Mouse (Mus musculus) forebrain, embryonic 14.5 days (tissue): ENCODE measurements around the gene Otop2. TPM values are rescaled to one million over a fixed set of nuclear protein-coding genes. Genes with fewer than 3 reads are reported as not detected.

Experiments
- ATAC-seq: fragments of 200-750 bp; cut with Nextera tagmentation; 2 replicates; pipeline ENCODE4 v1.8.0; 2017; ENCODE audit warnings: mild to moderate bottlenecking, moderate library complexity
- DNase-seq: peaks from one replicate; pipeline ENCODE4 v3.0.0-alpha.2; 2015; ENCODE audit warnings: low spot score
- H3K27ac ChIP-seq: fragments of 300-500 bp; sonication (generic); 2 replicates; pipeline ENCODE4 v1.5.1; 2014; ENCODE audit warnings: low read depth, mild to moderate bottlenecking, control low read depth, low read length, moderate library complexity
- H3K27me3 ChIP-seq: fragments of 300-500 bp; sonication (generic); replicated peaks from 2 replicates; pipeline ENCODE4 v1.6.1; 2014; ENCODE audit warnings: low read length, control low read depth, mixed read lengths; ENCODE audit not compliant: control insufficient read depth, insufficient read depth
- H3K36me3 ChIP-seq: fragments of 300-500 bp; sonication (generic); 2 replicates; pipeline ENCODE4 v1.6.1; 2014; ENCODE audit warnings: low read length, control low read depth; ENCODE audit not compliant: control insufficient read depth, insufficient read depth
- H3K4me1 ChIP-seq: fragments of 300-500 bp; sonication (generic); 2 replicates; pipeline ENCODE4 v1.6.1; 2014; ENCODE audit warnings: antibody characterized with exemption, low read length, control low read depth; ENCODE audit not compliant: control insufficient read depth, insufficient read depth
- H3K4me2 ChIP-seq: fragments of 300-500 bp; sonication (generic); 2 replicates; pipeline ENCODE4 v1.6.1; 2014; ENCODE audit warnings: mild to moderate bottlenecking, control low read depth, low read length
- H3K4me3 ChIP-seq: fragments of 300-500 bp; sonication (generic); 2 replicates; pipeline ENCODE4 v1.5.1; 2014; ENCODE audit warnings: low read depth, low read length, control low read depth
- H3K9ac ChIP-seq: fragments of 300-500 bp; sonication (generic); 2 replicates; pipeline ENCODE4 v1.6.1; 2014; ENCODE audit warnings: mild to moderate bottlenecking, low read length, control low read depth, moderate library complexity
- H3K9me3 ChIP-seq: fragments of 300-500 bp; sonication (generic); replicated peaks from 2 replicates; pipeline ENCODE4 v1.6.1; 2016; ENCODE audit warnings: low read length, control low read depth, mixed read lengths; ENCODE audit not compliant: control insufficient read depth
- WGBS: fragments of 180-500 bp; shearing (Covaris S2); extraction: QIAGEN DNeasy Blood & Tissue Kit; methylation state at CpG from one replicate; pipeline ENCODE4 v1.1.7; 2014; 5-methylcytosine and 5-hydroxymethylcytosine counted together
- polyA plus RNA-seq: library from polyadenylated mRNA; unstranded; fragments of >200 nt; fragmentation: Nextera tagmentation; extraction: Ambion mirVana; gene quantifications from 2 replicates; pipeline ENCODE4 v1.2.1, GENCODE M21; 2014

Otop2 gene
- polyA plus RNA-seq, 1 experiment from 2014 or later, result not detected

DNA sequence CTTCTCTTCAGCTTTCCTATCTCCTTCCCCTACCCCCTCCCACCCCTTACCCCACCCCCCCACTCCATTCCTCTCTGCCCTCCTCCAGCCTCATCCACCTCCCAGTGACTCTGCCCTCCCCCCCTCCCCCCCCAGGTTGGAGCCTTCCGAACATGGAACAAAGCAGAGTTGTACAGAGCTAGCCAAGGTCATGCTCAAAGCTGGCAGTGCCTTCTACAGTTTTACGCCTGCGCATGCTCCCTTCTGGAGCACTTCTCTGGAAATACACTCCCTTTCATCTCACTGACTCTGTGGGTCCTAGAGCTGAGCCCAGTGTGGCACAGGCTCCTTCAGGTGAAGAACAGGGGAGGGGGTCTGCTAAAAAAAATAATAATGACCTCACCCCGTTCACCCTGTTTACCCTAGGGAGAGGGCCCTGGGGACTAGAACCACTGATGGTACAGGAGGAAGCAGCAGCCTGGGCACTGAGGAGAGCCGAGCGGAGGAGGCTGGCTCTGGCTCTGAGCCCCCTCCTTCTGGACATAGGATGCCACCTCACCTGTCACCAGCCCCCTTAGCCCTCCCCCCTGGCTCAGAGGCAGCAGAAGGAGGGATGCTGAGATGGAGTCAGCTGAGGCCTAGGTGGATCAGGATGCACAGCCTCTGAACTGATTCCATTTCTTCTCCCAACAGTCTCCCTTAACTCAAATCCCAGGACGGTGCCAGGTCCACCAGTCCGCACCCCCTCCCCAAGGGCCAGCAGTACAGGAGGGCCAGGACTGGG lies 24.1 kb upstream of the Otop2 start:
- no peak for ATAC-seq
- no peak for DNase-seq
- WGBS, result 88% methylated on average over 8 of the region's 8 CpGs

DNA sequence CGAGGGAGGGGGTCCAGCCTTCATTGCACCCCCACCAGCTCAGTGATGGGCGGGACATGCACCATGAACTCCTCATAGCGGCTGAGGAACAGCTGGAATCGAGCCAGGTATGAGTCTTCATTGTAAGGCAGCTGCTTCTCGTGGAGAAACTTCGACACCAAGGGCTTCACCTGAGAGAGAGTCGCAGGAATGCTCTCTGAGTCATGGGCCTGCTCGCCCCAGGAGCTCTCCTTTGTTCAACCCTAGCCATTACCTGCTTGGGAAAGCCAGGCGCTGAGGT lies 23.5 kb upstream of the Otop2 start:
- DNase-seq, result no peak
- Histone ChIP-seq H3K9me3 (no peaks in the 10 kb centered on the region), H3K4me2 (no peak overlapping the region), H3K27ac (no peak overlapping the region), H3K36me3 (no peaks in the 10 kb centered on the region), H3K4me3 (no peak overlapping the region), H3K4me1 (no peaks in the 10 kb centered on the region), H3K27me3 (no peaks in the 10 kb centered on the region), H3K9ac (no peak overlapping the region)
- WGBS, result 71% methylated on average over 9 of the region's 9 CpGs
- ATAC-seq, result no peak

More for the DNA sequence above, 24.1 kb upstream of the Otop2 start:
- no peaks in the 10 kb centered on the region; the same call in 1 of the 2 replicates for H3K4me1 ChIP-seq
- no peaks in the 10 kb centered on the region for H3K9me3 ChIP-seq
- no peak overlapping the region for H3K9ac ChIP-seq
- no peaks in the 10 kb centered on the region for H3K27me3 ChIP-seq
- no peak overlapping the region for H3K4me3 ChIP-seq
- no peak overlapping the region for H3K4me2 ChIP-seq
- H3K36me3 ChIP-seq, result no peaks in the 10 kb centered on the region
- no peak overlapping the region for H3K27ac ChIP-seq

DNA sequence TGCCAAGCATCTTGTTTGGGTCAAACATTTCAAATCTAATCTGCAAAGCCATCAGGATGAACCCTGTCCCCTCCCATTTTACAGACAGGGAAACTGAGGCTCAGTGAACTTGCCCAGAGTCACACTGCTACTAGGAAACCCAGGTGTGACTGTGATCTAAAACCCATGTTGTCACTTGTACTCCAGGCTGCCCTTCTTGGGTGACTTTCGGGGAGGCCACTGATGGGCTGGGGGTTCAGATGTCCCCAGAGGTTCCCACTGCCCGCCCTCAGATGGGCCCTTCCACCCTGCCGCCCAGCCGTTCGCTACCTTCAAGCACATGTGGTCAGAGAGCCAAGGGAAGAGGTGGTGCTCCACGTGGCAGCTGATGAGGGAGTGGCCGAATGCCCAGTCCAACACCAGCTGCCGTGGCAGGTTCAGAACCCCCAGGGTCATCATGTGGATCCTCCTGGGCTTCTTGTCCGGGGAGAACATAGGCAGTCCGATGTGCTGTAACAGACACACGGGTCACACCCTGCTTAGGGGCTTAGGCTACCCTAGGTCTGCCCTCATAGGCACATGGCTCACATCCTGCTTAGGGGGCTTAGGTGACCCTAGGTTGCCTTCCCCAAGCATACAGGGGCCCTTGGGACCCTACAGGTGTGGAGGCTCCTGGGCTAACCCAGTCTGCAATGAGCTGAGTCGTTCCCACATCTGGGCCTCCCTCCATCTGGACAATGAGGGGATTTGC lies 22.9 kb upstream of the Otop2 start:
- no peak overlapping the region for H3K9ac ChIP-seq
- DNase-seq (no peak), ATAC-seq (no peak)
- H3K27me3 ChIP-seq, result no peaks in the 10 kb centered on the region
- 89% methylated on average over 12 of the region's 12 CpGs for WGBS
- H3K4me1 ChIP-seq, result no peaks in the 10 kb centered on the region
- H3K27ac ChIP-seq, result no peak overlapping the region
- H3K4me2 ChIP-seq, result no peak overlapping the region
- no peaks in the 10 kb centered on the region for H3K9me3 ChIP-seq
- H3K4me3 ChIP-seq, result no peak overlapping the region
- no peaks in the 10 kb centered on the region for H3K36me3 ChIP-seq

DNA sequence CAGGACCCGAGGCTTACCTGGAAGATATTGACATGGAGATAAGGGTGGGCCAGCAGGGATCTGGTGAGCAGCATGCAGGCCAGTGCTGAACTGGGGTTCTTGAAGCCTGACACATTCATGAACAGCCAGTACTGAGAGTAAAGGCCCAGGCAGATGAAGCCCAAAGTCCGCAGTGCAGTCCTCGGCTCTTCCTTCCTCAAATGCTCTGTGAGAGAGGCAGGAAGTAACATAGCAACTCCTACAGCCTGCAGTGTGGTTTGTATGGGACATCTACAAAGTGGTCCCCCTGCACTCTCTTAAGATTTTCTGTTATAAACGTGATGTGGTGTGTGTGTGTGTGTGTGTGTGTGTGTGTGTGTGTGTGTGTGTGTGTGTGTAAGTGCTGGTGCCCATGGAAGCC lies 21.7 kb upstream of the Otop2 start:
- no peak overlapping the region for H3K4me3 ChIP-seq
- H3K9ac ChIP-seq, result no peak overlapping the region
- DNase-seq (no peak), ATAC-seq (no peak)
- no peaks in the 10 kb centered on the region for H3K9me3 ChIP-seq
- WGBS, result 71% methylated on average over 4 of the region's 4 CpGs
- no peaks in the 10 kb centered on the region for H3K27me3 ChIP-seq
- no peaks in the 10 kb centered on the region for H3K4me1 ChIP-seq
- no peak overlapping the region for H3K4me2 ChIP-seq
- no peak overlapping the region for H3K27ac ChIP-seq
- no peaks in the 10 kb centered on the region for H3K36me3 ChIP-seq

GRCm38 (mm10) chr11:115286201-115286993 lies 20.6 kb upstream of the Otop2 start:
- no peak overlapping the region for H3K9ac ChIP-seq

DNA sequence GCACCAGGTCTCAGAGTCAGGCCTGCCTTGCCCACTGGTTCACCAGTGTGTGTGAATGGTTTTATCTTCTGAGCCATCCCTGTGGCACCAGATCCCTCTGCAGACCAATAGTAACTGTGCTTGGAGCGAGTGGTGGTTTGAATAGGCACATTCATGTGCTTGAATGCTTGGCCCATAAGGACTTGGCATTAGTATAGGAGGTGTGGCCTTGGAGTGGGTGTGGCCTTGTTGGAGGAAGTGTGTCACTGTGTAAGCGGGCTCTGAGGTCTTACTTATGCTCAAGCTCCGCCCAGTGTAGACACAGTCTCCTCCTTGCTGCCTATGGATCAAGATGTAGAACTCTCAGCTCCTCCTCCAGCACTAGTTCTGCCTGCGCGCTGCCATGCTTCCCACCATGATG lies 19.6 kb upstream of the Otop2 start:
- H3K27ac ChIP-seq, result no peak overlapping the region
- no peak overlapping the region for H3K9ac ChIP-seq
- no peaks in the 10 kb centered on the region for H3K36me3 ChIP-seq
- H3K27me3 ChIP-seq, result no peaks in the 10 kb centered on the region
- no peak overlapping the region for H3K4me3 ChIP-seq
- 75% methylated on average over 5 of the region's 5 CpGs for WGBS
- ATAC-seq, result peak; percentile 29; the same call in 1 of the 2 replicates
- H3K4me2 ChIP-seq, result no peak overlapping the region
- H3K4me1 ChIP-seq, result no peaks in the 10 kb centered on the region
- DNase-seq, result peak; percentile 30
- H3K9me3 ChIP-seq, result no peaks in the 10 kb centered on the region

More at GRCm38 (mm10) chr11:115286201-115286993, 20.6 kb upstream of the Otop2 start:
- no peaks in the 10 kb centered on the region for H3K27me3 ChIP-seq
- H3K4me3 ChIP-seq, result no peak overlapping the region
- H3K27ac ChIP-seq, result no peak overlapping the region
- no peaks in the 10 kb centered on the region for H3K36me3 ChIP-seq
- ATAC-seq (peak; percentile 37), DNase-seq (peak; percentile 32)
- H3K4me2 ChIP-seq, result no peak overlapping the region
- H3K4me1 ChIP-seq, result no peaks in the 10 kb centered on the region
- WGBS, result 80% methylated on average over 19 of the region's 19 CpGs
- H3K9me3 ChIP-seq, result no peaks in the 10 kb centered on the region

- WGBS, result 84% methylated on average over 2 of the region's 2 CpGs
- DNase-seq, result no peak
- H3K9ac ChIP-seq, result no peak overlapping the region
- no peaks in the 10 kb centered on the region for H3K4me1 ChIP-seq
- H3K27me3 ChIP-seq, result no peaks in the 10 kb centered on the region
- H3K27ac ChIP-seq, result no peak overlapping the region
- H3K4me3 ChIP-seq, result no peak overlapping the region
- H3K4me2 ChIP-seq, result no peak overlapping the region
- no peak for ATAC-seq
- no peaks in the 10 kb centered on the region for H3K36me3 ChIP-seq
- H3K9me3 ChIP-seq, result no peaks in the 10 kb centered on the region
Measured at GRCm38 (mm10) chr11:115288305-115288704, 18.7 kb upstream of the Otop2 start.

DNA sequence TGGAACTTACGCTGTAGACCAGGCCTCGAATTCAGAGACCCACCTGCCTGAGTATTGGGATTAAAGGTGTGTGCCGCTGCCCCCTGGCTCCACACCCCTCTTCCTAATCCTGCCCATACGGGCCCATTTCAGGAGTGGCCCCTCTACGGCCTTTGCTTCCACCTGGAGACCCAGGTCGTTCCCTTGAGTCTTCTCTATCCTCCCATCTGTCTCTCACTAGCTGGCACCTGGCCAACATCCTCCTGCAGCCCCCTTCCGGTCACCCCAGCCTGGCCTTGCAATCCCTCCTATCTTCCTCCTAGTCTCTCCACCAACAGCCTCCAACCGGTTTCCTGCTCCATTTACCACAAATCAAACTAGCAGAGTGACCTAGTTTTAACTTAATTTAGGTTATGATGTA lies 17.1 kb upstream of the Otop2 start:
- Histone ChIP-seq H3K4me3 (no peak overlapping the region), H3K9me3 (no peaks in the 10 kb centered on the region), H3K27me3 (no peaks in the 10 kb centered on the region), H3K4me2 (no peak overlapping the region), H3K9ac (no peak overlapping the region), H3K27ac (no peak overlapping the region), H3K4me1 (no peaks in the 10 kb centered on the region), H3K36me3 (no peaks in the 10 kb centered on the region)
- DNase-seq (no peak), ATAC-seq (no peak)
- WGBS, result 81% methylated on average over 8 of the region's 8 CpGs
